Mouse (Mus musculus): ENCODE measurements at regions not wholly inside any gene's neighbourhood (a gene's known extent, or its start where the extent isn't known, plus 50 kb on each side); places are given as distances from the start of the nearest gene placed in this dataset.
A peak's percentile ranks its signal among the peaks of the same experiment; 100 is the strongest.

DNA sequence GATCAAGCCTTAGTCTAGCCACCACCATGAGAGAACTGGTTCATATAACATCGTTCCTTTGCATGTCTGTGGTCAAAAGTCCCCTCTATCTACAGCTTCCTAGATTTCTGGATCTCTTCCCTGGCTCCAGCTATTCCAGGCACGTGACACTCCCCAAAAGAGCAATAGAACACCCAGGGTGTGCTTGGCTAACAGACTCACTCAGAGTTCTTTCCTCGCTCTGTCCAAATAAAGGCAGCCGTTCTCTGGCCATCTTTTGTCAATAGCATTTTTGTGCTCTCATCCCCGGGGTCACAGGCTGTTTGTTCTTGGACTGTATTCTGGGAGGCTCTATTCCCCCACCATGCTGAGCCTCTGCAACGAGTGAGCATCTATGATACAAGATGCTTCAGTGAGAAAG lies 87.3 kb upstream of the Nckap5 start:
- no peak for ATAC-seq (ENCODE audit: insufficient read depth, low FRiP score, low TSS enrichment)
- WGBS, result 36% methylated on average over 6 of the region's 6 CpGs

DNA sequence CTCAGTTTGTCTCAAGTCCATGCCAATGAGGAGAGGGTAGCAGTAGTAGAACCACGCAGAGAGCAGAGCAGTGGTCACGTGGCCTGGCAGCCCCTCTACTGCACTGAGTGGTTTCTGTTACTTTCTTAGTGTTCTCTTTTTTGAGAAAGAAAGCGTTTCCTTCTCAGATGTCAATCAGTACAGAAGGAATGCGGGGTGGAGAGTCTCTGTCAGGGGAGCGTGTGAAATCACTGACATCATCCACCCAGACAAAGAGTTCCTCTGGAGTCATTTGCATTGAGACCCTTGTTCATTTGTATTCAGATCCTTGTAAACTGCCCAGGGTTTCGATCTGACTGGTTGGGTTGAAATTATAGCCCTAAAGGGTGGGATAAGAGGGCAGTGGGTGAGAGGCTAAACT lies 85.8 kb upstream of the Nckap5 start:
- ATAC-seq (ENCODE audit: insufficient read depth, low FRiP score, low TSS enrichment) (peak; percentile 74), DNase-seq (ENCODE audit: low spot score) (no peak)
- no peaks in the 10 kb centered on the region for H3K27me3 ChIP-seq (ENCODE audit: control insufficient read depth, insufficient read depth, low read length)
- no peaks in the 10 kb centered on the region for H3K4me1 ChIP-seq (ENCODE audit: control insufficient read depth, insufficient read depth, low read length)
- no peak overlapping the region for H3K4me3 ChIP-seq (ENCODE audit: low read depth, low read length)
- H3K9me3 ChIP-seq (ENCODE audit: control insufficient read depth, low read length), result no peaks in the 10 kb centered on the region
- WGBS, result 45% methylated on average over 6 of the region's 6 CpGs
- H3K27ac ChIP-seq (ENCODE audit: low read depth, low read length), result no peak overlapping the region
- no peak overlapping the region for H3K9ac ChIP-seq (ENCODE audit: low read length)
- no peak overlapping the region for H3K4me2 ChIP-seq (ENCODE audit: low read depth)
- no peaks in the 10 kb centered on the region for H3K36me3 ChIP-seq (ENCODE audit: control insufficient read depth, insufficient read depth, low read length)

More for the DNA sequence above, 87.3 kb upstream of the Nckap5 start:
- no peak for DNase-seq (ENCODE audit: low spot score)
- no peak overlapping the region for H3K9ac ChIP-seq (ENCODE audit: low read length)
- H3K27ac ChIP-seq (ENCODE audit: low read depth, low read length), result no peak overlapping the region
- H3K4me3 ChIP-seq (ENCODE audit: low read depth, low read length), result no peak overlapping the region
- no peaks in the 10 kb centered on the region for H3K27me3 ChIP-seq (ENCODE audit: control insufficient read depth, insufficient read depth, low read length)
- no peak overlapping the region for H3K4me2 ChIP-seq (ENCODE audit: low read depth)
- H3K9me3 ChIP-seq (ENCODE audit: control insufficient read depth, low read length), result no peaks in the 10 kb centered on the region
- H3K4me1 ChIP-seq (ENCODE audit: control insufficient read depth, insufficient read depth, low read length), result no peaks in the 10 kb centered on the region
- no peaks in the 10 kb centered on the region for H3K36me3 ChIP-seq (ENCODE audit: control insufficient read depth, insufficient read depth, low read length)

DNA sequence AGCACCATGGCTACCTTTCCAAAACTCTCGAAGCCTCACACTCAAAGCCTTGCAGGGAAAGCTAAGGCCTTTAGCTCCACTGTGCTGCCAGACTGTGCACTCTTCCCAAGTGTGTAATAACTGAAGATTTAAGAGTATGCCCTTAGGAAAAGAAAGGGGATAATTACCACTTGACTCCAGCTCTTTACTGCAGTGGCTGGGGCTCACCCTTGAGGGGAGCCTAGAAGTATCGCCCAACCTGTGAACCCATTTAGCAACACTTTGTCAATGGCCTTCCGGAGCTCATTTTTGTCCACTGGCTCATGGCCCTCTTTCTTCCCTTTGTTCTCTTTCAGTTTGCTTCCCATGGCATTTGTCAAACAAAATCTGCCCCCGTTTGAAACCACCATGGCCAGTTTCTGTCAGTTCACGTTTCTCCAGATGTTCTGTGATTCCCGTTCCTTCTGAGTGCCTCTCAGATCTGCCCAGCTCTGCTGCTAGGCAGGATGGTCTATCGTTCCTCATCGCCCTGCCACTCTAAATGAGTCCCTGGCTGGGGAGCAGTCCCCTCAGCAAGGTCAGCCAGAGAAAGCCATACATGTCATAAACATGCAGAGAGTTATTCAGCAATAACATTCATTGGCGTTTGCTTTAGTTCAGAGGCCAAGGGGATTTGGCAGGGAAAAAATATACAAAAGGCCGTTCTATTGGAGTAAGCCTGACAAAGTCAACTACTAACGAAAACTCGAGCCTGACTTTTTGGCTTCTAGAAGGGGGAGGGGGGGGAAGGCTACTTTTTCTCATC lies 80.9 kb upstream of the Nckap5 start:
- Histone ChIP-seq H3K9ac (ENCODE audit: low read length) (no peak overlapping the region), H3K4me2 (ENCODE audit: low read depth) (no peak overlapping the region), H3K4me3 (ENCODE audit: low read depth, low read length) (no peak overlapping the region), H3K4me1 (ENCODE audit: control insufficient read depth, insufficient read depth, low read length) (no peaks in the 10 kb centered on the region), H3K27me3 (ENCODE audit: control insufficient read depth, insufficient read depth, low read length) (no peaks in the 10 kb centered on the region), H3K9me3 (ENCODE audit: control insufficient read depth, low read length) (no peaks in the 10 kb centered on the region), H3K27ac (ENCODE audit: low read depth, low read length) (no peak overlapping the region), H3K36me3 (ENCODE audit: control insufficient read depth, insufficient read depth, low read length) (no peaks in the 10 kb centered on the region)
- DNase-seq (ENCODE audit: low spot score), result no peak
- 59% methylated on average over 12 of the region's 12 CpGs for WGBS
- no peak for ATAC-seq (ENCODE audit: insufficient read depth, low FRiP score, low TSS enrichment)

DNA sequence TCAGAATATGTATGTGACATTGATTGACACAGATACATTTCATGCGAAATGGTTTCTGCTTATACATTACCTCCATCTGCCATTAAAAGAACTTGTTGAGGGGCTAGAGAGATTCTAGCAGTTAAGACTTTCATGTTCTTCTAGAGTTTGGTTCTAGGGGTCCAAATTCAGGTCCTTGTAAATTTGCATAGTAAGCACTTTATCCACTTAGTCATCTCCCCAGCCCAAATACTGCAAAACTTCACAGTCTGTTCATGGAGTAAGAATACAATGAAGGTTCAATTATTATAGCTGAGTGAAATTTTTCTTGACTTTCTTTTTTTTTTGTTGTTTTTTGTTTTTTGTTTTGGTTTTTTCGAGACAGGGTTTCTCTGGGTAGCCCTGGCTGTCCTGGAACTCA lies 76.8 kb upstream of the Nckap5 start:
- ATAC-seq (ENCODE audit: insufficient read depth, low FRiP score, low TSS enrichment), result no peak
- Histone ChIP-seq H3K27ac (ENCODE audit: low read depth, low read length) (no peak overlapping the region), H3K4me2 (ENCODE audit: low read depth) (no peak overlapping the region), H3K9ac (ENCODE audit: low read length) (no peak overlapping the region), H3K36me3 (ENCODE audit: control insufficient read depth, insufficient read depth, low read length) (no peaks in the 10 kb centered on the region), H3K4me3 (ENCODE audit: low read depth, low read length) (no peak overlapping the region), H3K9me3 (ENCODE audit: control insufficient read depth, low read length) (no peaks in the 10 kb centered on the region), H3K27me3 (ENCODE audit: control insufficient read depth, insufficient read depth, low read length) (no peaks in the 10 kb centered on the region), H3K4me1 (ENCODE audit: control insufficient read depth, insufficient read depth, low read length) (no peaks in the 10 kb centered on the region)
- WGBS, result 82% methylated on average over 2 of the region's 2 CpGs
- DNase-seq (ENCODE audit: low spot score), result no peak

DNA sequence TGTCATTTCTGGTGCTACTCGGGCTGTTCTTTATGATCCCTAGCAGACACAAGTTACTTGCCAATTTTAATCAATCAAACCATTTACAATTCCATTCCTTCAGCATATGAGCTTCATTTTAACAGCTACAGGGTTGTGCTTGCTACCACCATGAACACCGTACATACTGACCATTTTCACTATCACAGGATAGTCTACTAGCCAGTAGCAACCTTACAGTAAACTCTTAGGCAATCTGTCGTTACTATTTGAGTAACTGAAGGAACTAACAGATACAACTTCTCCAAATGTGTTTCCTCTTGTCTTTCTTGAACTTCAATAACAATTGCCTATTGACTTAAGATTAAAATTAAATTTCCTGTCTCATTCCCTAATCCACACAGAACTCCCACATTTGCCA lies 67.9 kb upstream of the Nckap5 start:
- no peak for DNase-seq (ENCODE audit: low spot score)
- H3K9me3 ChIP-seq (ENCODE audit: control insufficient read depth, low read length), result no peaks in the 10 kb centered on the region
- H3K4me2 ChIP-seq (ENCODE audit: low read depth), result no peak overlapping the region
- H3K9ac ChIP-seq (ENCODE audit: low read length), result no peak overlapping the region
- no peaks in the 10 kb centered on the region for H3K4me1 ChIP-seq (ENCODE audit: control insufficient read depth, insufficient read depth, low read length)
- H3K27ac ChIP-seq (ENCODE audit: low read depth, low read length), result no peak overlapping the region
- ATAC-seq (ENCODE audit: insufficient read depth, low FRiP score, low TSS enrichment), result no peak
- H3K4me3 ChIP-seq (ENCODE audit: low read depth, low read length), result no peak overlapping the region
- H3K27me3 ChIP-seq (ENCODE audit: control insufficient read depth, insufficient read depth, low read length), result no peaks in the 10 kb centered on the region
- H3K36me3 ChIP-seq (ENCODE audit: control insufficient read depth, insufficient read depth, low read length), result no peaks in the 10 kb centered on the region
- 82% methylated on average over 3 of the region's 3 CpGs for WGBS

DNA sequence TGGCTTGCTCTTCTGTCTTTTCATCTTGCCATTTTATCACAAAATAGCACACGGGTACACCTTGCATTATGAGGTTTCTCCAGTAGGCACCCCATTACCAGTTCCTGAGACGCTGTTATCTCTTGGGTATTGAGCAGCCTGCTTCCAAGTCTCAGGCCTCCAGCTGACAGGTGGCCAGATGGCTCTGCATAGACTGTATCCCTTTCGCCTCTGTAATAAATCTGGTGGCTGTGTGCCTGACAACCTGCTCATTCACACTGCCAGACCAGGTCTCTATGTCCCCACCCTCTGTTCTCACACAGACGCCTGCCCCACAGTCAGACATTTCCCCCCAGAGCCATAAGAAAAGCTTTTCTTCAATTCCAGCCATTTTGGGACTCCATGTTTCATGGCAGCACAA lies 66.3 kb upstream of the Nckap5 start:
- Histone ChIP-seq H3K27ac (ENCODE audit: low read depth, low read length) (0 out of 2 replicates have a peak overlapping the region, but pooled peaks have one; percentile 20), H3K4me1 (ENCODE audit: control insufficient read depth, insufficient read depth, low read length) (no peaks in the 10 kb centered on the region), H3K9ac (ENCODE audit: low read length) (no peak overlapping the region), H3K4me3 (ENCODE audit: low read depth, low read length) (no peak overlapping the region), H3K9me3 (ENCODE audit: control insufficient read depth, low read length) (peaks cover 2% of the 10 kb centered on the region; the same call in 1 of the 2 replicates), H3K36me3 (ENCODE audit: control insufficient read depth, insufficient read depth, low read length) (no peaks in the 10 kb centered on the region), H3K4me2 (ENCODE audit: low read depth) (no peak overlapping the region), H3K27me3 (ENCODE audit: control insufficient read depth, insufficient read depth, low read length) (no peaks in the 10 kb centered on the region)
- WGBS, result 58% methylated on average over 4 of the region's 4 CpGs
- DNase-seq (ENCODE audit: low spot score) (no peak), ATAC-seq (ENCODE audit: insufficient read depth, low FRiP score, low TSS enrichment) (no peak)

DNA sequence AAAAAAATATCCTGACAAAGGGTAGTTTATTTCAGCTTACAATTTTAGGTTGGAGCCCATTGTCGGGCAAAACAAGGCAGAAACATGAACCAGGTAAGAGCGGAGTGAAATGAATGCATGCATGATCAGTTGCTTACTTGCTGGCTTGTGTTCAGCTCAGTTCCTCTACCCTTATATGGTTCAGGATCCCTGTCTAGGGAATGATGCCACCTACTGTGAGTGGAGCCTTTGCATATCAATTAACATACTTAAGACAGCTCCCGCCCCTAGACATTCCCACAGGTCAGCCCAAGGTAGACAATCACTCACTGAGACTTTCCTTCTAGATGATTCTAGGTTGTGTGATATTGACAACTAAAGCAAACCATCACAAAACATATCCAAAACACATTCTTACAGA lies 50.2 kb upstream of the Nckap5 start:
- no peak overlapping the region for H3K4me2 ChIP-seq (ENCODE audit: low read depth)
- H3K27ac ChIP-seq (ENCODE audit: low read depth, low read length), result no peak overlapping the region
- ATAC-seq (ENCODE audit: insufficient read depth, low FRiP score, low TSS enrichment) (no peak), DNase-seq (ENCODE audit: low spot score) (no peak)
- H3K4me1 ChIP-seq (ENCODE audit: control insufficient read depth, insufficient read depth, low read length), result no peaks in the 10 kb centered on the region
- H3K9ac ChIP-seq (ENCODE audit: low read length), result no peak overlapping the region
- H3K4me3 ChIP-seq (ENCODE audit: low read depth, low read length), result no peak overlapping the region
- no peaks in the 10 kb centered on the region for H3K9me3 ChIP-seq (ENCODE audit: control insufficient read depth, low read length)
- no peaks in the 10 kb centered on the region for H3K36me3 ChIP-seq (ENCODE audit: control insufficient read depth, insufficient read depth, low read length)
- 87% methylated on average over 3 of the region's 3 CpGs for WGBS
- H3K27me3 ChIP-seq (ENCODE audit: control insufficient read depth, insufficient read depth, low read length), result no peaks in the 10 kb centered on the region
